Mouse (Mus musculus) lung, embryonic 15.5 days (tissue): Measurements from ENCODE around the gene Pold3. TPM values are rescaled to one million over a fixed set of nuclear protein-coding genes. Genes with fewer than 3 reads are reported as not detected.
"Not testable (repeated sequence)": the region's sequence is repeated elsewhere in the genome, so short reads cannot be mapped to it uniquely, and the experiment has no call there.

Experiments used
- ATAC-seq: fragments of 200-750 bp; cut with Nextera tagmentation; 2 replicates; pipeline ENCODE4 v1.8.0; 2017; ENCODE audit warnings: moderate number of reproducible peaks, borderline replicate concordance; ENCODE audit not compliant: low FRiP score, low TSS enrichment; ENCODE audit errors: extremely low read depth
- H3K27ac ChIP-seq: fragments of 300-500 bp; sonication (generic); 2 replicates; pipeline ENCODE4 v1.5.1; 2015; ENCODE audit warnings: moderate library complexity, mild to moderate bottlenecking, inconsistent platforms
- H3K27me3 ChIP-seq: fragments of 300-500 bp; sonication (generic); 2 replicates; pipeline ENCODE4 v1.6.1; 2015; ENCODE audit warnings: inconsistent platforms
- H3K36me3 ChIP-seq: fragments of 300-500 bp; sonication (generic); 2 replicates; pipeline ENCODE4 v1.6.1; 2015; ENCODE audit warnings: inconsistent platforms
- H3K4me1 ChIP-seq: fragments of 300-500 bp; sonication (generic); 2 replicates; pipeline ENCODE4 v1.6.1; 2015; ENCODE audit warnings: inconsistent platforms
- H3K4me2 ChIP-seq: fragments of 300-500 bp; sonication (generic); 2 replicates; pipeline ENCODE4 v1.6.1; 2015; ENCODE audit warnings: inconsistent platforms, mild to moderate bottlenecking, moderate library complexity
- H3K4me3 ChIP-seq: fragments of 300-500 bp; sonication (generic); 2 replicates; pipeline ENCODE4 v1.5.1; 2015; ENCODE audit warnings: mild to moderate bottlenecking, inconsistent platforms
- H3K9ac ChIP-seq: fragments of 300-500 bp; sonication (generic); 2 replicates; pipeline ENCODE4 v1.6.1; 2015; ENCODE audit warnings: inconsistent platforms
- H3K9me3 ChIP-seq: fragments of 300-500 bp; sonication (generic); 2 replicates; pipeline ENCODE4 v1.6.1; 2016; ENCODE audit warnings: inconsistent platforms
- WGBS: fragments of 180-500 bp; shearing (Covaris S2); methylation state at CpG from one replicate; pipeline ENCODE4 v1.1.7; 2015; 5-methylcytosine and 5-hydroxymethylcytosine counted together
- polyA plus RNA-seq: library from polyadenylated mRNA; unstranded; fragments of >200 nt; fragmentation: Nextera tagmentation; extraction: Ambion mirVana; gene quantifications from 2 replicates; pipeline ENCODE4 v1.2.1, GENCODE M21; 2015

Pold3 gene
- polyA plus RNA-seq, 1 experiment from 2014 or later: 62.2 TPM

GRCm38 (mm10) chr7:100108341-100108740 is 13.0 kb downstream of the Pold3 start:
- WGBS: 59% methylated on average over 3 of the region's 3 CpGs

DNA sequence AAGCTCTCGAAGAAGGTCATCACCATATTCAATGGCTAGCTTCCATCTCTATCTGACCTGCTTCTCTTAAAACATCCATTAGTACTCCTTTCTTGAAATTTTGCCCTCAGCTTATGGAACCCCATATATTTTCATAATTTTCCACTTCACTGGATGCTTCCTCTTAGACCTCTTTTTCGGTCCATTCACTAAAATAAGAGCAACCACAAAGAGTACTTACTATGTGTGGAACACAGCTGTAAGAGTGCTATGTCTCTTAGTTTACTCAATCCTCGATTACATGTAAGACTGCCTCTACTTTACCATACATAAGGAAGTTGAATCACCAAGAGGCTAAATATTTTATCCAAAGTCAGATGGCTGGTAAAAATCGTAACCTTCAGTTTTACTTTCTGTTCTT is 16.7 kb downstream of the Pold3 start:
- H3K9ac ChIP-seq: no peak overlapping the region
- peaks cover 71% of the 10 kb centered on the region for H3K36me3 ChIP-seq
- ATAC-seq: no peak
- no peaks in the 10 kb centered on the region for H3K9me3 ChIP-seq
- H3K27ac ChIP-seq: no peak overlapping the region
- H3K4me1 ChIP-seq: no peaks in the 10 kb centered on the region
- no peaks in the 10 kb centered on the region for H3K27me3 ChIP-seq
- no peak overlapping the region for H3K4me3 ChIP-seq
- 88% methylated on average over 4 of the region's 4 CpGs for WGBS
- H3K4me2 ChIP-seq: no peak overlapping the region

More at GRCm38 (mm10) chr7:100108341-100108740, 13.0 kb downstream of the Pold3 start:
- Histone ChIP-seq H3K9ac (no peak overlapping the region), H3K4me3 (no peak overlapping the region), H3K36me3 (peaks cover 68% of the 10 kb centered on the region), H3K9me3 (no peaks in the 10 kb centered on the region), H3K4me1 (no peaks in the 10 kb centered on the region), H3K27me3 (no peaks in the 10 kb centered on the region), H3K4me2 (no peak overlapping the region), H3K27ac (no peak overlapping the region)
- ATAC-seq: no peak

- peaks cover 70% of the 10 kb centered on the region for H3K36me3 ChIP-seq
- H3K4me3 ChIP-seq: no peak overlapping the region
- H3K9ac ChIP-seq: no peak overlapping the region
- H3K27ac ChIP-seq: no peak overlapping the region
- no peaks in the 10 kb centered on the region for H3K4me1 ChIP-seq
- no peak for ATAC-seq
- no peak overlapping the region for H3K4me2 ChIP-seq
- no peaks in the 10 kb centered on the region for H3K27me3 ChIP-seq
- WGBS: 83% methylated on average over 5 of the region's 5 CpGs
- no peaks in the 10 kb centered on the region for H3K9me3 ChIP-seq
Observed at GRCm38 (mm10) chr7:100100031-100100595, 21.3 kb downstream of the Pold3 start.

GRCm38 (mm10) chr7:100086891-100087290 is 34.5 kb downstream of the Pold3 start:
- no peaks in the 10 kb centered on the region for H3K9me3 ChIP-seq

GRCm38 (mm10) chr7:100086159-100086755 is 35.1 kb downstream of the Pold3 start:
- no peaks in the 10 kb centered on the region for H3K9me3 ChIP-seq
- ATAC-seq: no peak
- 94% methylated on average over 8 of the region's 8 CpGs for WGBS
- no peak overlapping the region for H3K27ac ChIP-seq
- H3K4me2 ChIP-seq: no peak overlapping the region
- H3K4me3 ChIP-seq: no peak overlapping the region
- no peaks in the 10 kb centered on the region for H3K27me3 ChIP-seq
- H3K36me3 ChIP-seq: peaks cover 72% of the 10 kb centered on the region
- H3K9ac ChIP-seq: no peak overlapping the region
- no peaks in the 10 kb centered on the region for H3K4me1 ChIP-seq

More at GRCm38 (mm10) chr7:100086891-100087290, 34.5 kb downstream of the Pold3 start:
- Histone ChIP-seq H3K36me3 (peaks cover 72% of the 10 kb centered on the region), H3K27ac (no peak overlapping the region), H3K4me3 (no peak overlapping the region), H3K4me2 (no peak overlapping the region), H3K9ac (no peak overlapping the region), H3K4me1 (no peaks in the 10 kb centered on the region), H3K27me3 (no peaks in the 10 kb centered on the region)
- ATAC-seq: no peak
- 93% methylated on average over 5 of the region's 5 CpGs for WGBS

- WGBS: 85% methylated on average over 6 of the region's 6 CpGs
- H3K4me2 ChIP-seq: no peak overlapping the region
- H3K9me3 ChIP-seq: no peaks in the 10 kb centered on the region
- no peaks in the 10 kb centered on the region for H3K27me3 ChIP-seq
- H3K4me3 ChIP-seq: no peak overlapping the region
- peaks cover 53% of the 10 kb centered on the region for H3K36me3 ChIP-seq
- ATAC-seq: no peak
- H3K9ac ChIP-seq: no peak overlapping the region
- H3K4me1 ChIP-seq: no peaks in the 10 kb centered on the region
- H3K27ac ChIP-seq: no peak overlapping the region
Observed at GRCm38 (mm10) chr7:100083812-100084211, 37.6 kb downstream of the Pold3 start.

- no peak overlapping the region for H3K4me3 ChIP-seq
Observed at GRCm38 (mm10) chr7:100082836-100083235, 38.5 kb downstream of the Pold3 start.

GRCm38 (mm10) chr7:100080087-100080781 is 41.1 kb downstream of the Pold3 start:
- H3K9ac ChIP-seq: no peak overlapping the region
- no peaks in the 10 kb centered on the region for H3K27me3 ChIP-seq
- no peaks in the 10 kb centered on the region for H3K9me3 ChIP-seq
- H3K36me3 ChIP-seq: peaks cover 24% of the 10 kb centered on the region
- ATAC-seq: no peak
- H3K4me1 ChIP-seq: no peaks in the 10 kb centered on the region
- no peak overlapping the region for H3K4me2 ChIP-seq
- 62% methylated on average over 12 of the region's 12 CpGs for WGBS
- H3K4me3 ChIP-seq: no peak overlapping the region
- H3K27ac ChIP-seq: no peak overlapping the region

More at GRCm38 (mm10) chr7:100082836-100083235, 38.5 kb downstream of the Pold3 start:
- Histone ChIP-seq H3K36me3 (peaks cover 47% of the 10 kb centered on the region), H3K9ac (no peak overlapping the region), H3K9me3 (no peaks in the 10 kb centered on the region), H3K4me2 (no peak overlapping the region), H3K27ac (no peak overlapping the region), H3K27me3 (no peaks in the 10 kb centered on the region), H3K4me1 (no peaks in the 10 kb centered on the region)
- 92% methylated on average over 6 of the region's 6 CpGs for WGBS
- no peak for ATAC-seq

- H3K4me3 ChIP-seq: no peak overlapping the region
- no peaks in the 10 kb centered on the region for H3K27me3 ChIP-seq
- no peak overlapping the region for H3K27ac ChIP-seq
- H3K9ac ChIP-seq: no peak overlapping the region
- 0 out of 2 replicates have a peak, but pooled peaks cover 7% of the 10 kb centered on the region for H3K4me1 ChIP-seq
- no peak overlapping the region for H3K4me2 ChIP-seq
- no peak for ATAC-seq
- H3K9me3 ChIP-seq: no peaks in the 10 kb centered on the region
- 81% methylated on average over 4 of the region's 4 CpGs for WGBS
- H3K36me3 ChIP-seq: peaks cover under 1% of the 10 kb centered on the region; the same call in 1 of the 2 replicates
Observed at GRCm38 (mm10) chr7:100077071-100077470, 44.3 kb downstream of the Pold3 start.

- ATAC-seq: no peak
- H3K36me3 ChIP-seq: no peaks in the 10 kb centered on the region
- no peaks in the 10 kb centered on the region for H3K27me3 ChIP-seq
- H3K9ac ChIP-seq: no peak overlapping the region
- no peak overlapping the region for H3K4me2 ChIP-seq
- H3K4me3 ChIP-seq: no peak overlapping the region
- H3K4me1 ChIP-seq: 0 out of 2 replicates have a peak, but pooled peaks cover 7% of the 10 kb centered on the region
- no peaks in the 10 kb centered on the region for H3K9me3 ChIP-seq
- WGBS: 42% methylated on average over 5 of the region's 5 CpGs
- no peak overlapping the region for H3K27ac ChIP-seq
Observed at GRCm38 (mm10) chr7:100076296-100076695, 45.1 kb downstream of the Pold3 start.

GRCm38 (mm10) chr7:100073959-100074358 is 47.4 kb downstream of the Pold3 start:
- ATAC-seq: peak; percentile 52; the same call in 1 of the 2 replicates
- Histone ChIP-seq H3K4me3 (no peak overlapping the region), H3K4me2 (no peak overlapping the region), H3K27me3 (no peaks in the 10 kb centered on the region), H3K27ac (no peak overlapping the region), H3K36me3 (no peaks in the 10 kb centered on the region), H3K9ac (no peak overlapping the region), H3K9me3 (no peaks in the 10 kb centered on the region), H3K4me1 (0 out of 2 replicates have a peak, but pooled peaks cover 7% of the 10 kb centered on the region)
- WGBS: 57% methylated on average over 2 of the region's 2 CpGs

- not testable (repeated sequence) for ATAC-seq, H3K27me3 ChIP-seq, H3K4me2 ChIP-seq, H3K36me3 ChIP-seq, H3K4me1 ChIP-seq, H3K9me3 ChIP-seq, H3K4me3 ChIP-seq, H3K27ac ChIP-seq, H3K9ac ChIP-seq
- WGBS: 73% methylated on average over 2 of the region's 2 CpGs
Observed at GRCm38 (mm10) chr7:100052991-100053390, 68.4 kb downstream of the Pold3 start.
